Mouse (Mus musculus) heart, postnatal 14 days (tissue): ENCODE measurements around the gene Slc22a28. TPM values are rescaled to one million over a fixed set of nuclear protein-coding genes. Genes with fewer than 3 reads are reported as not detected.
"Not testable (repeated sequence)": the region's sequence is repeated elsewhere in the genome, so short reads cannot be mapped to it uniquely, and the experiment has no call there.

ENCODE experiments used
- DNase-seq, 2 experiments: peaks; one replicate each; pipeline ENCODE4 v3.0.0; 2021 to 2022
- intact Hi-C: fragments of 180-260 bp; cut with DNase I; formaldehyde crosslinking; loops from one replicate; pipeline ENCODE4 v1.15.1; 2025
- long read RNA-seq, 2 experiments: library from polyadenylated mRNA; stranded (forward); transcript quantifications; one replicate each; pipeline ENCODE4 v2.0.0; 2021
- total RNA-seq, 2 experiments: library from RNA; stranded (reverse); gene quantifications; 2 replicates each; pipeline ENCODE4 v1.2.3; 2021

Slc22a28 gene
- total RNA-seq = not detected
- long read RNA-seq, experiment 1 = 0 reads
- long read RNA-seq, experiment 2 = 0 reads

DNA sequence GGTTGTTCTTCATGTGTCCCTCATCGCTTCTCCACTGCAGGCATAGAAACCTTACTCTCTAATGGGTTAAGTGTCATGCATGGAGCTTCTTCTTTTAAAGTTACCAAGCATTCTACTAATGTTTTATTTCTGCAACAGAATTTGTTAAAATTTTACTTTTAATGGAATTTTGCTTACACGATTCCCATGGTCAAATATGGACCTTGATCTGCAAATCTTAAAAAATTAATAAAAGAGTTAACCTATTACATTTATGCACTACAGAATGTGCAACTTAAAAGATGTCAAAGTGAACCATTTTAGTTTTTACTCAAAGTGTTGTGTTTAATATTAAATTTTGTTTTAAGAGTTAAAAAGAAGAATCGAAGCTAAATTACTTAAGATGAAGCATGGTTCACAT is at the start of gene Slc22a28:
Slc22a28 (minus strand) TSS at position 102 of the 400 bp plus-strand sequence.
- intact Hi-C loops = loop anchor here (10.0 kb wide), 1 partner anchor 283 kb away; no protein-coding TSS in a partner anchor
- DNase-seq = not testable (repeated sequence)

DNA sequence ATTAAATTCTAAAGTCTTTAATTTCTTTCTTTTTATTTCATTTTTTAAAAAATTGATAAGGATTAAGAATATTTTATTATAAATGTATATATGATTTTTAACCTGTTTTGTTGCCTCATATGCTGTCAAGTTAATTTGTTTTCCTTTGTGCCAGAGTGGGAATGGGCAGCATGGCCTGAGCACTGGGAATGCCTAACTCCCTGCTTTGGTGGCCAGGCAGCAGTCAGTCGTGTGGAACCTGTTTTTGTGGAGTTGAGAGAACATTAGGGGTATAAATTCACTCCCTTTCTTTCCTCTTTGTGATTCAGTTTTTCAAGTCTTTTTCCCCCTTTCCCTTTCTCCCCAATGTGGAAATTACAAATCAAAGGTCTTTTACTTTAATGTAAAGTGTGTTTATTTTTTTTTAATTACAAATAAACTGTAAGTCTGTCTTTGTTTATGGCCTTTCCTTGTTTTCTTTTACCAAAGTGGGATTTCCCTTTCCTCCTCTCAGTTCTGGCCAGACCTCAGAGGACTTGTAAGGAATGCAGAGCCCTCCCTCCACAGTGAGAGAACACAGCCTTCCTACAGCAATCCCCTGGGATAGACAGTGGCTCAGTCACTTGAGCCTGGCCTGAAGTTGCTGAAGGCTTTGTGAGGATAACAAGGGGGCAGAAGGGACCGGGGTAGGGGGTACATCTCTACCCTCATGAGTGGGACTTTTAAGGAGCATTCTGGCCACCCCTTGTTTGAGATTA is 17.2 kb upstream of the Slc22a28 start:
- intact Hi-C loops = no loop called here
- no peak for DNase-seq

DNA sequence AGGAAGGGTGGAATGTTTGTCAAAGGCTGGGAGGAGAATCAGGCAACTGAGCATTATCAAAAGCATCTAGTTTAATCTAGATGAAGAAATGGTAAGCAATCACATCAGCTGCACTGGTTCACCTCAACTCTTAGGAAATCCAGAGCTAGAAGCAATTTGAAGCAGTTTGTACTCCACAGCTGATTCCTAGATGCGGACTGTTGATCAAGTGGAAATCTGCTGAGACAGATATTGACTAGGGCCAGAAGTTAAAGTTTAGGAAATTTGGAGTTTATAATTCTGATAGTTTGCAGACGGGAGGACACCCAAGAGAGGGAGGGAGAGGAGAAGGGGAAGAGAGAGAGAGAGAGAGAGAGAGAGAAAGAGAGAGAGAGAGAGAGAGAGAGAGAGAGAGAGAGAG is 10.9 kb upstream of the Slc22a28 start:
- intact Hi-C loops, DNase-seq: not testable (repeated sequence)

GRCm38 (mm10) chr19:8134127-8134841 is 2.5 kb upstream of the Slc22a28 start:
- intact Hi-C loops = loop anchor here (10.0 kb wide), 1 partner anchor 281 kb away; no protein-coding TSS in a partner anchor
- DNase-seq = not testable (repeated sequence)

GRCm38 (mm10) chr19:8019904-8020349 is 111.9 kb downstream of the Slc22a28 start:
- intact Hi-C loops = no loop called here

DNA sequence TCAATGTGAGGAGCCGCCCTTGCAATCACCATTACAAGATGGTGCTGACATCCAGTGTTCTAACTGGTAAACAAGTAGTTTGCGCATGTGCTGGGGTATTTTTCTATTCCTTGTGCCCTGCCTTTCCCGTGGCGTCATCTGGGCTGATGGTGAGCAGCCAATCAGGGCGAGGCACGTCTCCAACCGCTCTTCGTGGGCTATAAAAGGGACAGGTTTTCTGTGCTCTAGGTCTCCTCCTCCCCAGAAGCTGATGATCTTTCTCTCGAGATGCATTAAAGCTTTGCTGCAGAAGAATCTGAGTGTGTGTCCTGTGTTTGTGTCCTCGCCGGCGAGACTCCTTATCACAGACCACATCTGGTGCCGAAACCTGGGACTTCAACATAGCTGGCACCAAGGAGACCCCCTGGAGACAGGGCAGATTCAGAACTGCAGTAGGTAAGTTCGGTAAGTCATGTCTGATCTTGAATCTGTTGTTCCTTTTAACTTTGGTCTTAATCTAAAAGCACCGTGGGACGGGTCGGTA is 112.4 kb downstream of the Slc22a28 start:
- intact Hi-C loops, DNase-seq: not testable (repeated sequence)

More at GRCm38 (mm10) chr19:8019904-8020349, 111.9 kb downstream of the Slc22a28 start:
- no peak for DNase-seq

GRCm38 (mm10) chr19:8018535-8018934 is 113.2 kb downstream of the Slc22a28 start:
- intact Hi-C loops, DNase-seq: not testable (repeated sequence)

Other genes starting within 250 kb of the Slc22a28 start
- not detected for gene Slc22a27, start 166.0 kb downstream of the Slc22a28 start, total RNA-seq
- not detected for gene Slc22a29, start 86.9 kb upstream of the Slc22a28 start, total RNA-seq